Mouse (Mus musculus): ENCODE measurements around the gene Pycr1.
"Not testable (repeated sequence)": the region's sequence is repeated elsewhere in the genome, so short reads cannot be mapped to it uniquely, and the experiment has no call there.

Gene Pycr1

GRCm38 (mm10) chr11:120643601-120643987 lies at the start of gene Pycr1:
Gene Pycr1 (minus strand): TSS chr11:120643769.
- DNase-seq (ENCODE audit: low spot score in 2 of 2): peak; percentile 93 to 96

- DNase-seq (ENCODE audit: low spot score in 2 of 2): no peak
Observed at GRCm38 (mm10) chr11:120692471-120693011, 49.0 kb upstream of the Pycr1 start.

GRCm38 (mm10) chr11:120689365-120689764 lies 45.8 kb upstream of the Pycr1 start:
- no peak for DNase-seq (ENCODE audit: low spot score in 2 of 2)

GRCm38 (mm10) chr11:120686650-120687272 lies 43.2 kb upstream of the Pycr1 start:
- DNase-seq (ENCODE audit: low spot score in 2 of 2): no peak

- no peak for DNase-seq (ENCODE audit: low spot score in 2 of 2)
Observed at GRCm38 (mm10) chr11:120684660-120685059, 41.1 kb upstream of the Pycr1 start.

- DNase-seq (ENCODE audit: low spot score in 2 of 2): no peak
Observed at GRCm38 (mm10) chr11:120684086-120684485, 40.5 kb upstream of the Pycr1 start.

GRCm38 (mm10) chr11:120683536-120683935 lies 40.0 kb upstream of the Pycr1 start:
- DNase-seq (ENCODE audit: low spot score in 2 of 2): no peak

- no peak for DNase-seq (ENCODE audit: low spot score in 2 of 2)
Observed at GRCm38 (mm10) chr11:120682683-120683082, 39.1 kb upstream of the Pycr1 start.

GRCm38 (mm10) chr11:120679909-120680308 lies 36.3 kb upstream of the Pycr1 start:
- DNase-seq (ENCODE audit: low spot score in 2 of 2): peak in 1 of 2 experiments; percentile 38

- no peak for DNase-seq (ENCODE audit: low spot score in 2 of 2)
Observed at GRCm38 (mm10) chr11:120676951-120677350, 33.4 kb upstream of the Pycr1 start.

- DNase-seq (ENCODE audit: low spot score in 2 of 2): not testable (repeated sequence)
Observed at GRCm38 (mm10) chr11:120675875-120676274, 32.3 kb upstream of the Pycr1 start.

GRCm38 (mm10) chr11:120673594-120674122 lies 30.1 kb upstream of the Pycr1 start:
- DNase-seq (ENCODE audit: low spot score in 2 of 2): no peak

GRCm38 (mm10) chr11:120672687-120673593 lies 29.4 kb upstream of the Pycr1 start, which contains the start of gene Aspscr1:
Gene Aspscr1 (plus strand): TSS chr11:120672973.
- DNase-seq (ENCODE audit: low spot score in 2 of 2): peak; percentile 97 to 98

GRCm38 (mm10) chr11:120666617-120667016 lies 23.0 kb upstream of the Pycr1 start:
- no peak for DNase-seq (ENCODE audit: low spot score in 2 of 2)

GRCm38 (mm10) chr11:120665406-120665805 lies 21.8 kb upstream of the Pycr1 start:
- DNase-seq (ENCODE audit: low spot score in 2 of 2): no peak

- no peak for DNase-seq (ENCODE audit: low spot score in 2 of 2)
Observed at GRCm38 (mm10) chr11:120663714-120664113, 20.1 kb upstream of the Pycr1 start.

GRCm38 (mm10) chr11:120662759-120663158 lies 19.2 kb upstream of the Pycr1 start:
- no peak for DNase-seq (ENCODE audit: low spot score in 2 of 2)

- no peak for DNase-seq (ENCODE audit: low spot score in 2 of 2)
Observed at GRCm38 (mm10) chr11:120661076-120661460, 17.5 kb upstream of the Pycr1 start, which contains the start of gene Notum. Gene Notum (minus strand): TSS chr11:120661175.

GRCm38 (mm10) chr11:120660301-120661075 lies 16.9 kb upstream of the Pycr1 start:
- no peak for DNase-seq (ENCODE audit: low spot score in 2 of 2)

GRCm38 (mm10) chr11:120659509-120660300 lies 16.1 kb upstream of the Pycr1 start:
- no peak for DNase-seq (ENCODE audit: low spot score in 2 of 2)
